Mouse (Mus musculus): ENCODE results near the gene Ccdc32. TPM values are rescaled to one million over a fixed set of nuclear protein-coding genes. Genes with fewer than 3 reads are reported as not detected.

Gene Ccdc32
- polyA plus RNA-seq, 1 experiment from 2014 or later = 23.3 TPM

DNA sequence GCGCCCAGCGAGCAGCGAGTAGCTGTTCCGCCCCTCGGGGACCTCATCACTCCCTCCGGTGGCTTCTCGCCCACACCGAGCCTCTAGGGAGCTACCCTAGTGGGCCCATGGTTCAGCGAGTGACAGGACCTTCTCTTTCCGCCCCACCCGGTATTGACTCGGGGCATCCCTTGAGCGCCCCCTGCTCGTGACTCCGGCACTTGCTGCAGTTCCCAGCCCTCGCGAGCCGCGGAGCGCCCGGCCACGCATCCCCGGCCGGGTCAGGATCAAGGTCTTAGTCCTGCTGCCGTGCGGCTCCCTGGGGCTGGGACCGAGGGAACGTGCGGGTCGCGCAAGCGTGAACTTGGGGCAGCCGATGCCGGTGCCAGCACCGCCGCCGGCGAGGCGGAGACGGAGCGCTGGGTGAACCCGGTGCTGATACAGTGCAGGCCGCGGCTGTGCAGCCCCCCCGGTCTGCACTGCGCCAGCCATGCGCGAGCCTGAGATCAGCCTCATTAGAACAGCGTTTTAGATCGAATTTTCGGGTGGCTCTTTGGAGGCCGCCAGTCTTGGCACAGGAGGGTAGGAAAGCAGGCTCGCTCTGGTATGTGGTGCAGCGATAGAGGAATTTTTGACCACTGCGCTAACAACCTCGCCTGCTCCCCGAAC lies 52.8 kb downstream of the Ccdc32 start:
- no peak overlapping the region for H3K27ac ChIP-seq
- ATAC-seq (ENCODE audit: insufficient number of reproducible peaks, insufficient read depth, low FRiP score, low TSS enrichment) = peak; percentile 81; the same call in 1 of the 2 replicates
- no peaks in the 10 kb centered on the region for H3K9me3 ChIP-seq
- peak overlapping the region; percentile 47 for H3K4me3 ChIP-seq
- no peaks in the 10 kb centered on the region for H3K36me3 ChIP-seq
- 1% methylated on average over 57 of the region's 57 CpGs for WGBS
- peak overlapping the region; percentile 55 for H3K9ac ChIP-seq
- peak overlapping the region; percentile 68 for H3K4me2 ChIP-seq (replicated peaks)
- peaks cover 50% of the 10 kb centered on the region for H3K27me3 ChIP-seq
- no peaks in the 10 kb centered on the region for H3K4me1 ChIP-seq

DNA sequence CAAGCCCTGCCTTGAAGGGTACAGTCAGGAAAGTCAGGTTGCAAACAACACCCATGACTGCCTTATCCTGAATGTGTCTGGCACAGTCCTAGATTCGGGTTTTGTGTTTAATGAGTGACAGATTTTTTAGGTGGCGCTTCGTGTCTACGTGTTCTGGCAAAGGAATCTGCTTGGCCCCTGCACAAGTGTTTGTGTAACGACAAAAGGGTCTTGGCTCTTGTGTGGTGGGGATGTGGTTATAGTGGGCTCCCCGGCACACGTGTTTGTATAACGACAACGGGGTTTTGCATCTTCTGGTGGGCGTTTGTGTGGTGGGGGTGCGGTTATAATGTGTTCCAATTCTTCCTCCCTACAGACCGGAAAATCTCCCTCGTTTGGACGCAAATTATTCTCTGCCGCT lies 53.3 kb downstream of the Ccdc32 start:
- Histone ChIP-seq H3K27me3 (peaks cover 50% of the 10 kb centered on the region), H3K4me3 (peak overlapping the region; percentile 47), H3K9me3 (no peaks in the 10 kb centered on the region), H3K27ac (no peak overlapping the region), H3K4me1 (no peaks in the 10 kb centered on the region), H3K9ac (peak overlapping the region; percentile 55), H3K36me3 (no peaks in the 10 kb centered on the region), H3K4me2 (replicated peaks) (peak overlapping the region; percentile 68)
- ATAC-seq (ENCODE audit: insufficient number of reproducible peaks, insufficient read depth, low FRiP score, low TSS enrichment) = no peak
- WGBS = 3% methylated on average over 15 of the region's 15 CpGs

DNA sequence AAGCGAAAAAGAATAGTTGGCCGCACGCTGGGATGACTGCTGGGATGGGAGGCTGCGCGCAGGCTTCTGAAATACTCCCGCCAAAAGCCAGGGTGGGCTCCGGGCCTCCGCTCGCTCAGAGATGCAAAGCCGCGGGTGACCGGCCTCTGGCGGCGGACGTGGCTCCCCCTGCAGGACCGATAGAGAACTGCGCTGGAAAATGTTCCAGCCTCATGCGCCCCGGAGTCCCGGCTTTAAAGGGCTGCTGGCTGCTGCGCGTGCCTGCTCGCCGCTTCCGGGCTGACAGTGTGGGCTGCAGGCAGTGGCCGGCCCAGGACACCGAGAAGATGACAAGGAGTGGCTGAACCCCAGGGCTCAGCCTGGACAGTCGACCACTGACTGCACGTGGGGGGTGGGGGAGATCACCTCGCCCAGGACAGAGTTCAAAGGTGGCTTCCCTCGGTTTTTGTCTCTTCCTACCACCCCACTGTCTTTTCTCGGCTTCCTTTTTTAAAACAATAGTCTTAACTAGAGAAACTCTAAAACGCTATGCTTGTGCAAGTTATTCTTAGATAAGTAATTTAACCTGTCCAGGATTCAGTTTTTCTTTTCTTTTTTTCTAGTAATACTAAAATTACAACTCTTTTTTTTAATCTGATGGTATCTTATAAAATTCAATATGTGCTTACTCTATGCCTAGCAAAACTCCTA lies 56.4 kb downstream of the Ccdc32 start:
- Histone ChIP-seq H3K9me3 (no peaks in the 10 kb centered on the region), H3K4me2 (replicated peaks) (peak overlapping the region; percentile 74), H3K4me1 (no peaks in the 10 kb centered on the region), H3K36me3 (no peaks in the 10 kb centered on the region), H3K4me3 (peak overlapping the region; percentile 36), H3K27me3 (peaks cover 44% of the 10 kb centered on the region), H3K9ac (peak overlapping the region; percentile 55), H3K27ac (no peak overlapping the region)
- ATAC-seq (ENCODE audit: insufficient number of reproducible peaks, insufficient read depth, low FRiP score, low TSS enrichment) = peak; percentile 62
- under 1% methylated on average over 33 of the region's 33 CpGs for WGBS

DNA sequence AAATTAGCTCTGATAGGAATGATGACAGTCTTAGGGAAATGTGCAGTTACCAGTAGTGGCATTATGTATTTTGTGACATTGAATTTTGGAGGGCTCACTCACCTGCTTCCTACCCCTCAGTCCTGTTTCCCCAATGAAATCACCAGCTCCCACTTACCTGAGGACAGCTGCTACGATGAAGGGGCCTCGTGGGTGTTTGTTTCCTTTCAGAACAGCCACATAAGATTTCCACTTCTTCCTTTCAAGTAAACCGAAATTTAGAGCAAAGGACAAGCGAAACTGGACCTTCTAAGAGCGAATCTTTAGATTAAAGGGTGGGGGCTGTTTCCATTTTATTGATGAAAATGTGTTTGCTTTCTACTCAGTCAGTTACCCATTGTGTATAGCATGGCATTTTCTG lies 57.1 kb downstream of the Ccdc32 start:
- Histone ChIP-seq H3K9me3 (no peaks in the 10 kb centered on the region), H3K27me3 (peaks cover 36% of the 10 kb centered on the region), H3K4me1 (no peaks in the 10 kb centered on the region), H3K9ac (no peak overlapping the region), H3K4me3 (no peak overlapping the region), H3K4me2 (replicated peaks) (no peak overlapping the region), H3K27ac (no peak overlapping the region), H3K36me3 (no peaks in the 10 kb centered on the region)
- 85% methylated on average over 5 of the region's 5 CpGs for WGBS
- ATAC-seq (ENCODE audit: insufficient number of reproducible peaks, insufficient read depth, low FRiP score, low TSS enrichment) = no peak

DNA sequence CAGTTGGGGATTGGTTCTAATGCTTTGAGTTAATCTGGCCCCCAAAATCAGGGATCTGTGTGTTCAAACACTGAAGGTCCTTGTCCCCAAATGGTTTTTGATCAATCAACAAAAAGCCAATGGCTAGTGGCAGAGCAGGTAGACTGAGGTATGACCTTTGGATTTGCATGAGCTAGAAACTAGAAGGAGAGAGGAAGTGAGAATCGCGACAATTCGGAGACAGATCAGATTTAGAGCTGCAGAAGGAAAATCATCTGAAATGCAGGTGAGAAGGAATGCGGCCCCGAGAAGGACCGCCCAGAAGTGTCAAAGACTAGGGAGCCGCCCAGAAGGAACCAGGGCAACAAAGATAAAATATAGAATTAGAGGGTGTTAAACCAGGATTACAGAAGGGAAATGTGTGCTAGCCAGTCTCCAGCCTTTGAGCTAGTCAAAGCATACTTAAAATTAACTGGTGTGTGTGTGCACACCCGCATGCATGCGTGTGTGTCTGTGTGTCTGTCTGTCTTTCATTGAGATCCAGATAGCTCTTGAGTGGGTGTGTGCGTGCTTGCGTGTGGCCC lies 59.5 kb downstream of the Ccdc32 start:
- no peak overlapping the region for H3K4me2 ChIP-seq (replicated peaks)
- H3K9ac ChIP-seq = no peak overlapping the region
- H3K27ac ChIP-seq = no peak overlapping the region
- ATAC-seq (ENCODE audit: insufficient number of reproducible peaks, insufficient read depth, low FRiP score, low TSS enrichment) = no peak
- no peaks in the 10 kb centered on the region for H3K9me3 ChIP-seq
- H3K27me3 ChIP-seq = peaks cover 15% of the 10 kb centered on the region
- H3K4me1 ChIP-seq = no peaks in the 10 kb centered on the region
- 84% methylated on average over 11 of the region's 11 CpGs for WGBS
- H3K4me3 ChIP-seq = no peak overlapping the region
- H3K36me3 ChIP-seq = no peaks in the 10 kb centered on the region

Other genes starting within 250 kb of the Ccdc32 start
- 1.3 and 1.6 TPM in 2 replicates for gene Disp2, start 249.7 kb downstream of the Ccdc32 start, polyA plus RNA-seq (2016; fragmentation: Nextera tagmentation; extraction: Ambion mirVana)
- gene Knstrn, start 215.4 kb downstream of the Ccdc32 start, polyA plus RNA-seq (2016; fragmentation: Nextera tagmentation; extraction: Ambion mirVana) = 116 and 125 TPM in 2 replicates
- gene Ivd, start 167.4 kb downstream of the Ccdc32 start, polyA plus RNA-seq (2016; fragmentation: Nextera tagmentation; extraction: Ambion mirVana) = 81.4 and 87.0 TPM in 2 replicates
- 4.1 and 4.9 TPM in 2 replicates for gene Bahd1, start 129.0 kb downstream of the Ccdc32 start, polyA plus RNA-seq (2016; fragmentation: Nextera tagmentation; extraction: Ambion mirVana)
- gene Chst14, start 102.9 kb downstream of the Ccdc32 start, polyA plus RNA-seq (2016; fragmentation: Nextera tagmentation; extraction: Ambion mirVana) = 48.1 and 51.0 TPM in 2 replicates
- 4.6 and 6.0 TPM in 2 replicates for gene Rpusd2, start 5.4 kb upstream of the Ccdc32 start, polyA plus RNA-seq (2016; fragmentation: Nextera tagmentation; extraction: Ambion mirVana)
- 54.3 and 55.0 TPM in 2 replicates for gene Knl1, start 17.7 kb upstream of the Ccdc32 start, polyA plus RNA-seq (2016; fragmentation: Nextera tagmentation; extraction: Ambion mirVana)
- 53.3 and 57.7 TPM in 2 replicates for gene Rad51, start 83.4 kb upstream of the Ccdc32 start, polyA plus RNA-seq (2016; fragmentation: Nextera tagmentation; extraction: Ambion mirVana)
- gene Rmdn3, start 127.6 kb upstream of the Ccdc32 start, polyA plus RNA-seq (2016; fragmentation: Nextera tagmentation; extraction: Ambion mirVana) = 41.9 and 42.3 TPM in 2 replicates
- gene Gchfr, start 138.4 kb upstream of the Ccdc32 start, polyA plus RNA-seq (2016; fragmentation: Nextera tagmentation; extraction: Ambion mirVana) = 4.7 and 5.2 TPM in 2 replicates
- 0.70 and 1.1 TPM in 2 replicates for gene Gm14137, start 145.1 kb upstream of the Ccdc32 start, polyA plus RNA-seq (2016; fragmentation: Nextera tagmentation; extraction: Ambion mirVana)
- gene Zfyve19, start 179.2 kb upstream of the Ccdc32 start, polyA plus RNA-seq (2016; fragmentation: Nextera tagmentation; extraction: Ambion mirVana) = 57.0 and 58.2 TPM in 2 replicates
- 26.5 and 27.5 TPM in 2 replicates for gene Dnajc17, start 179.4 kb upstream of the Ccdc32 start, polyA plus RNA-seq (2016; fragmentation: Nextera tagmentation; extraction: Ambion mirVana)
- 0.28 TPM in 1 of 2 replicates, not detected in the other for gene Ppp1r14d, start 200.5 kb upstream of the Ccdc32 start, polyA plus RNA-seq (2016; fragmentation: Nextera tagmentation; extraction: Ambion mirVana)
- 8.8 and 10.6 TPM in 2 replicates for gene Spint1, start 208.0 kb upstream of the Ccdc32 start, polyA plus RNA-seq (2016; fragmentation: Nextera tagmentation; extraction: Ambion mirVana)
- gene Rhov, start 241.9 kb upstream of the Ccdc32 start, polyA plus RNA-seq (2016; fragmentation: Nextera tagmentation; extraction: Ambion mirVana) = 5.7 and 6.9 TPM in 2 replicates